Mouse (Mus musculus): ENCODE measurements around the gene Ndufb3.
"Not testable (repeated sequence)": the region's sequence is repeated elsewhere in the genome, so short reads cannot be mapped to it uniquely, and the experiment has no call there.

Ndufb3 gene

GRCm38 (mm10) chr1:58586171-58586997 is at the start of gene Ndufb3, which contains the start of gene Fam126b:
TSS of gene Ndufb3 (plus strand) at chr1:58586384.
TSS of gene Fam126b (minus strand) at chr1:58586323.
- DNase-seq (ENCODE audit: low spot score in 2 of 2), result peak; percentile 73 to 82

DNA sequence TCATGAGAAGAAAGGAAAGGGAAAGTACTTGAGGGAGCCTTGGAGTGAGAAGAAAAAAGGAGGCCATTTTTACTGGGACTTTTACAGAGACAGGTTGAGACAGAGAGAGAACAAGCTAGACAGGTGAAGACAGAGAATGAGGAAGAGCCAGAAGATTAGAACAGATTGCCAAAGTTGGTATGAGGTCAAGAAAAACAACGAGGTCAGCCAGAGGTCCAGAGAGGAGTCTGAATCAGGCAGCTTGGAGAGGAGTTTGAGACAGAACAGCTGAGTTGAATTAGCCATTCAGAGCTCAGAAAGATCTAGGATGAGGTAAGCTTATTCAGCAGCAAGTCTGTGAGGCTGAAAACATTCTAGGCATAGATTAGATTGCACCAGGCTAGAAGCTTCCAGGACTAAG is 44.8 kb upstream of the Ndufb3 start:
- no peak for DNase-seq (ENCODE audit: low spot score in 2 of 2)

GRCm38 (mm10) chr1:58560370-58560769 is 25.8 kb upstream of the Ndufb3 start:
- not testable (repeated sequence) for DNase-seq (ENCODE audit: low spot score in 2 of 2)

DNA sequence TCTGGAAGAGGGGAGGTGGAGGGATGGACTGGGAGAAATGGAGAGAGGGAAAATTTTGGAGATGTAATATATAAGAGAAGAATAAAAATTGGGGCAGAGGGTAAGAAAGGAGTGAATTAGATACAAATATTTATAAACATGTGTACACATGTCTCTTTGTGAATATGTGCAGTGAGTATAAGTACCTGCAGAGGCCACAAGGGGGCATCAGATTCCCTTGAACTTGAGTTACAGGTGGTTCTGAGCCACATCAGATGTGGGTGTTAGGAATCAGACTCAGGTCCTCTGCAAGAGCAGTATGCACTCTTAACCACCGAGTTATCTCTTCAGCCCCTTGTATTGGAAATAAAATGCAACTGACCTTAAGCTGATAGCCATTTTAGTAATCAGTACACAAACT is 23.7 kb upstream of the Ndufb3 start:
- DNase-seq (ENCODE audit: low spot score in 2 of 2), result no peak

DNA sequence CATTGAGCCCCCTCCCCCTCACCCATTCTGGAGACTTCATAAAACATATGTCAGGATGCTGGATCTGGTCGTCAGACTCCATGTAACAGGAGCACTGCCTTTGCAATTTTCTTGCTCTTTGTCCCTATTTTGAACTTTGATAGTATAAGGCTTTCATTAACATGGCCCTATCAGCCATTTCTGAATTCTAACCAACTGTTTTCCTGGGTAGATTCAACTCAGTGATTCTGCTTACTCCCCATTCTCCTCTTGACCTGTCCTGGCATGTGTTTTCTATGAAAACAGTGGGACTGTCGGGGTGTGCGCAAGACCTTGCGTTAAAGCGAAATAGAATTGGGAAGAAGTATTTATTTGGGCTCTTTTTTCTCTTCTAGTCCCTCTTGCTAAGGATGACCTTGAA is 21.2 kb upstream of the Ndufb3 start:
- no peak for DNase-seq (ENCODE audit: low spot score in 2 of 2)

DNA sequence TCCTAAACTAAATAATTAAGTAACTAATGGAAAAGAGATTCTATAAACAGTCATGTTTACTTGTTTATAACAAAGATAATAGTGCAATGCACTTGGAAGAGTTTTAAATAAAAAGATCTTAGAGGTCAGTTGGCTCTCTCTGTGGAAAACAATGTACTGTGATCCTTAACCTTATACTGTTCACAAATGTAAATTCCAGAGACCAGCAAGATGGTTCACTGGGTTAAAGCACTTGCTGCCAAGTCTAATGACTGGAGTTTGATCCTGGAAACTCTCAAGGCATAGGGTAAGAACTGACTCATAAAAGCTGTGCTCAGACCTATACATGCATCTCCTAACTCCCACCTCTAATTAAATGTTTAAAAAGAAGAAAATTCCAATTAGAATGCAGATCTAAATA is 19.6 kb upstream of the Ndufb3 start:
- DNase-seq (ENCODE audit: low spot score in 2 of 2), result no peak

- DNase-seq (ENCODE audit: low spot score in 2 of 2), result no peak
Measured at GRCm38 (mm10) chr1:58568456-58569130, 17.6 kb upstream of the Ndufb3 start.

DNA sequence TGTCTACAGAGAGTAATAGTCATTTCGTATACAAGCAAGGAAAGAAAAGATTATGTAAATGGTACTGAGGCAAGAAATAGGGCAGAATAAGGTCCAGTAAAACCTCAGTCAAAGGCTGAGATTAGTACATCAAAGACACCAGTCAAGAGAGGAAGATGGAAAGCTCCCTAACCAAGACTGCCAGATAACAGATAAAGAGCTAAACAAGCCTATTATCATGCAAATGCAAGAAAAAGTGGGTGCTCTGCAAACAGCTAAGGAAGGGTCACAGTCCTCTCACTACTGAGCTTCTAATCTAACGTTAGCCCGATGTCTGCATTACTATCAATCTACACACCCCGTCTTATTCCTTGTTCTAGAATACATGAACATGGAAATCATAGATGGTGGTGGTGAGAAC is 15.7 kb upstream of the Ndufb3 start:
- DNase-seq (ENCODE audit: low spot score in 2 of 2), result no peak

DNA sequence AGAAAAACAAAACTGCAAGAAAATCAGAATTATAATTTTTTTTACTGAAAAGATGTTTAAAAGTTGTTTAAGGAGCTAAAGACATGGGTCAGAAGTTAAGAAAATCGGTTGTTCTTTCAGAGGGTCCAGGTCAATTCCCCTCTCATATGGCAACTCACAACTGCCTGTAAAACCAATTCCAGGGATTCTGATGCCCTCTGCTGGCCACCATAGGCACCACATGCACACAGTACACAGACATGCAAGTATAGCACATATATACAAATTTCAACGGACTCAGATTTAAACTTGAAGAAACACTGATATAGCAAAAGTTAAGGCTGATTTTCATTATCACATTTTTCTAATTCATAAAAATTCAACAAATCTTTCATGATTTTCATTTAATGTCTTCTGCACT is 7.0 kb upstream of the Ndufb3 start:
- no peak for DNase-seq (ENCODE audit: low spot score in 2 of 2)

DNA sequence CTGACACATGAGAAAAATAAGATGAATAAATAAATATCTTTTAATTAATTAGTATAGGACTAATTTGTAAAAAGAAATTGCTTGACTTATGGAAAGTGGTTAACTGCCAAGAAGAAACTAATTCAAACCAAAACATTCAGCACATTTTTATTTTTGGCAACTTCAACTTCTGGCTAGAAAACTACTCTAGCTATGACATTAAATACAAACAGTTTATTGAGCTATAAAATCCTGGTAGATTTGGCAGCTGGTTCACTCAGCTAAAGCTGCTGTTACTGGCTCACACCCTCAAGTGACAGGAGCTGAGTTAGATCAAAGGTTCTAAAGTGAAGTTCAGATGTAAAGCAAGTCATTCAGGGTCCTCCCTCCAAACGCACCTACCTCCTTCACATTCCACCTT is 3.6 kb upstream of the Ndufb3 start:
- DNase-seq (ENCODE audit: low spot score in 2 of 2), result no peak

- no peak for DNase-seq (ENCODE audit: low spot score in 2 of 2)
Measured at GRCm38 (mm10) chr1:58584271-58584670, 1.9 kb upstream of the Ndufb3 start.

DNA sequence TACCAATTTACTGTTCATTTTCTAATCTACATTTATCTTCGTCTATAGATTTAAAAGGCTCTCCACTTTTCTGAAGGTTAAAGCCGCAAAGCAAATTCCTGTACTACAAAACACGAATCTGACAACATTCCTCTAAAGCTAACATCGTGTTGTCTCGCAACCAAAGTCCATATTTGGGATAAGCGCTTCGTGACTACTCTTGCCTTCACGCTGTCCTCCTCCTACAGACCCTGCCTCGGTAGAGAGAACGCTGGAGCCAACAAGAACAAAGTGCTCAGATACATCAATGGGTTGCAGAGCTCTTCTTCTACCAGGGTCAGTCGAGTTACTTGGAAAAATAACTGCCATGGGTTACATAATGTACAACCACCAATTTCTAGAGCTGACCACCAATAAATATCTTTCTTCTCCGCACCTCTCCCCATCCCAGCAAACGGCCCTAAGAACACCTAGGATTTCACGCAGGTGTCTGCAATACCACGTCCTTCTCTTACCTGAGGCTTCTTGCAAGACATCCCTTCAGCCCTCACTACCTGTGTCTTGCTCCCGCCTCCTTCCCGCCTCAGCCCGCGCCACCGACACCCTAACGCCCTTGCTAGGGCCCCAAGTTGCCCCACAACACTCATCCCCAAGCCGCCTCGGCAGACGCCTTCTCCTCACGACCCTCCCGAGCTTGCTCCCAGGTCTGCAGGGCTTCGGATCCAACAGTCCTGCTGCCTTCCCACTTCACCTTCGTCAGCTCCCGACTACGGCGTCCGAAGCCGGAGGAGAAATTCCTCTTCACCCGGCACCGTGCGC is 612 bp upstream of the Ndufb3 start:
- DNase-seq (ENCODE audit: low spot score in 2 of 2), result peak in 1 of 2 experiments; percentile 33

DNA sequence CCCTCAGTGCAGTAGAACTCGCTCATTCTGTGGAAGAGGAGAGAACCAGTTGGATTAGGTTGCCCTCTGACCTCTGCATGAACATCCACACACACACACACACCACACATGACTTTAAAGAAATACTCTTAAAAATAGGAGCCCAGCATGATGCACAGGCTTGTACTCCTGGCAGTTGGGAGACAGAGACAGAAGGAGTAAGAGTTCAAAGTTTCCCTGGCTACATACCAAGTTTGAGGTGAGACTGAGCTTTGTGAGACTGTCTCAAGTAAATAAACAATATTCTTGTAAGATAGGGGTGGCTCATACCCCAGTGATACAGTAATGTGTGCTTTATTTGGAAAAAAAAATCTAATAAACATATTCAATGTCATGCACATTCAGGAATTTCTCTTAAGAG is 1.3 kb downstream of the Ndufb3 start:
- no peak for DNase-seq (ENCODE audit: low spot score in 2 of 2)

DNA sequence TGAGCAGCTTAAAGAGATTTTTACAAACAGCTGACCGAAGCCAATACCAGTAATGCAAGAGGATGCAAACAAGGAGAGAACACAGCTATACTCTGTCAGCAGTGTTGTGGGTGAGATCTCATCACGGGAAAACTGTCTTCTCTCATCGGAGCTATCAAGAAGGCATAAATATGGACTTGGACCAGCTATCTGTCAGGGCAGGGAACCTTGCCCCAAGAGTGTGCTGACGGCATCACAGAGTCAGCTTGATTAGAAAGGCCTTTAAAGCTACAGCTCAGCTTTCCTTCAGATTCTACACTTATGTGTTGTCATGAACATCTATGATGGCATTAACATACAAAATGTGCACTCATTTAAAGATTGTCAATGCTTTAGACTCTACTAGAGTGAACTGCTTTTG is 16.5 kb downstream of the Ndufb3 start:
- no peak for DNase-seq (ENCODE audit: low spot score in 2 of 2)

DNA sequence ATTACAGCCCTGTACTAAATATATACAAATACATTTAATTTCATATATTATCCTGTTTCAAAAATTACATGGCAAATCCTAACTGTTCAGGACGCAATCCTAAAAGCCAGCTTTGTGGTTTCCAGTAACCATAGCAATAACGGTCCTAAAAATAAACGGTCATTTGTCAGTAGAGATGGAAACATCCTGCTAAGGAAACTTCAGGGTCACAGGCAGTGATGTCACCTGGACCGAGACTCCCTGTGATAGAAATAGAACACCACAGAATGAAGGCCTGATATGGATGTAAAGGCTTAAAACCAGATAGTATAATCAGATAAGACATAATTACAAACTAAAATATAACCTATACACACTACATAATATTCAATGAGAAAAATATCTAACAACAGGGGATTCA is 17.6 kb downstream of the Ndufb3 start:
- no peak for DNase-seq (ENCODE audit: low spot score in 2 of 2)

GRCm38 (mm10) chr1:58609591-58609990 is 23.4 kb downstream of the Ndufb3 start:
- not testable (repeated sequence) for DNase-seq (ENCODE audit: low spot score in 2 of 2)

DNA sequence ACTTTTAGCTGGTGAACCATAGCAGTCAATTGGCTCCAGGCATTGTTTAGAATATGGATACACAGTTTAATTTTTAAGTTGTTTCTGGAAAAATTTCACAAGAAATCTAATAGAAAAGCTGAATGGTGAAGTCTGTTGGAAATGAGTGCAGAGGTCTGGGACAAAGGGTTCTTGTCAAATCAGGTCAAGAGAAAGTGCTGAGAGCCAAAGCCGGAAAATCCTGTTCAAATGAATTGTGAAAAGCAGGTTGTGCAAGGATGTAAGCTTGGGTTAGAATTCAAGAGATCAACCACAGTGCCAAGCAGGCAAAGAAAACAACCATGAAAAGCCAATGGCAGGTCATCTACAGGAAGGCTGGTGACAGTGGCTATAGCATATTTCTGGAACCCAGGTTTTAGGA is 24.0 kb downstream of the Ndufb3 start:
- peak in 1 of 2 experiments; percentile 17 for DNase-seq (ENCODE audit: low spot score in 2 of 2)

- no peak for DNase-seq (ENCODE audit: low spot score in 2 of 2)
Measured at GRCm38 (mm10) chr1:58610611-58611010, 24.4 kb downstream of the Ndufb3 start.

- peak in 1 of 2 experiments; percentile 15 for DNase-seq (ENCODE audit: low spot score in 2 of 2)
Measured at GRCm38 (mm10) chr1:58613786-58614185, 27.6 kb downstream of the Ndufb3 start.

DNA sequence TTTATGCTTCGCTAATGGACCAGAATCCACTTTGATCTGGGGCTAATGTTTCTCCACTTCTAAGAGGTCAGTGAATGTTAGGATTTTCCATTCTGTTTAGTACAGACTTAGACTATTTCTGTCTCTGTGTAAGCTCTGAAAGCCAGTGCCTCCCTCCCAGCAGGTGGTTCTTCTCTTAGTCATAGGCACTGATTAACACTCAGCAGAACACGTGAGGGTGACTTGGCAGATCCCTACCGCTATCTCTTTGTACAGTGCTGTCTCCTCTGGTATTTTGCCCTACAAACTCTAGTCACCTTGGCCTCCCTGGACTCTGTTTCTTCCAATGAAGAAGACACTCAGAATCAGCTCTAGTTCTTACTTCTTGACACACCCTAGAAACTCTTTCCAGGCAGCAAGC is 28.2 kb downstream of the Ndufb3 start:
- DNase-seq (ENCODE audit: low spot score in 2 of 2), result peak in 1 of 2 experiments; percentile 16

- DNase-seq (ENCODE audit: low spot score in 2 of 2), result no peak
Measured at GRCm38 (mm10) chr1:58615146-58615545, 29.0 kb downstream of the Ndufb3 start.

GRCm38 (mm10) chr1:58616176-58616575 is 30.0 kb downstream of the Ndufb3 start:
- no peak for DNase-seq (ENCODE audit: low spot score in 2 of 2)
